Comparison of ENCODE assay signal across 26 mouse cellular contexts in the genomic region with DNA sequence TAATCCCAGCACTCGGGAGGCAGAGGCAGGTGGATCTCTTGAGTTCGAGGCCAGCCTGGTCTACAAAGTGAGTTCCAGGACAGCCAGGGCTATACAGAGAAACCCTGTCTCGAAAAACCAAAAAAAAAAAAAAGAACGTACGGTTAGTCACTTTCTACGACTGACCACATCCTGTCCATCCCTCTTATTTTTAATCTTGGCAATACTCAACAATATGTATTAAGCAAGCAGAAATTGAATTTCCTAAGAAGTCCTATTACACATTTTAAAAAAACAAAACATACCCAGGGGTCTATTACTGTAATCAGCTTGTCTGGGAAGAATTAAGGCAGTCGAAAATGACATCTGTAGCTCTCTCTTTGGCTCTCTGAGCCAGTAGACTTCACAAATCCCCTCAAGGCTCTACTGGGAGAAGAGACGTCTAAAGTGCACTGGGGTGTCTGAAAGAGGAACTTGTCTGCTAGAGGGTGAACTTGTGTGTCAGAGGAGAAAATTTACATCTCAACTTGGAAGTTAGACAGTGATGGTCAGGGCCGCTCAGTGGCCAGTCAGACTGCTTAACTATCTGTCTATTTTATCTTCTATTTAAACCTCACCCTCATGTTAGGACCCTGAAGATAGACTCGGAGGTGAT.
DNase-seq lines count a peak whose midpoint lies in the region; ATAC-seq and TF ChIP-seq lines count a peak whose summit lies in the region.
"Had no signal": no experiment of that assay in that cellular context is flagged by ENCODE, and none has a peak within 500 bp of the region (broad histone marks: within the 10 kb centered on the region; RNA-seq: fewer than 3 reads in every experiment).

No protein-coding gene starts in this region.

- ATAC-seq in common myeloid progenitor, adult 5-6 weeks (replicated peaks; ENCODE audit: low read depth, poor library complexity, severe bottlenecking) = peak; percentile 88
- peak; percentile 69 for ATAC-seq in monocyte, adult 5-6 weeks (replicated peaks; ENCODE audit: insufficient number of reproducible peaks, low FRiP score, low TSS enrichment, poor library complexity, severe bottlenecking)
- ATAC-seq: hindbrain, embryonic 16.5 days; intestine, embryonic 16.5 days; liver, postnatal 0 days had no signal

- no peak overlapping the region for H3K4me3 ChIP-seq in layer of hippocampus, adult 2 months
- H3K4me3 ChIP-seq: embryonic facial prominence, embryonic 12.5 days; heart, embryonic 13.5 days; kidney, embryonic 15.5 days; limb, embryonic 15.5 days; midbrain, embryonic 12.5 days; neural tube, embryonic 13.5 days; stomach, embryonic 15.5 days had no signal

- no peak for TF ChIP-seq CTCF in layer of hippocampus, adult 2 months (conservative IDR thresholded peaks at IDR 0.05)

- H3K27ac ChIP-seq in layer of hippocampus, adult 2 months = peak overlapping the region; percentile 63
- H3K27ac ChIP-seq: embryonic facial prominence, embryonic 12.5 days; heart, embryonic 13.5 days; kidney, embryonic 15.5 days; limb, embryonic 15.5 days; midbrain, embryonic 12.5 days; neural tube, embryonic 13.5 days; stomach, embryonic 15.5 days had no signal

- DNase-seq in layer of hippocampus, adult 2 months (ENCODE audit: low spot score in 2 of 2) = no peak
- no peak for DNase-seq in layer of hippocampus, postnatal 25 days (ENCODE audit: extremely low spot score in 1 of 2, low spot score in 1 of 2)
- DNase-seq in A20 (ENCODE audit: low read depth, low spot score) = peak; percentile 4
- no peak for DNase-seq in ovary, postnatal 14 days (ENCODE audit: low spot score)
- DNase-seq in kidney, adult 18-20 months = no peak
- no peak for DNase-seq in retina, embryonic 14.5 days (ENCODE audit: low spot score)
- DNase-seq: adrenal gland, postnatal 36 days; cerebellum, adult 2 months; heart, adult 18-20 months; heart, postnatal 36 days; layer of hippocampus, postnatal 36 days; liver, postnatal 0 days; lung, postnatal 4 days; right cerebral cortex, postnatal 14 days; thymus, adult 2 months had no signal
